Mouse (Mus musculus) natural killer cell, adult 2 months (primary cell): ENCODE results near the gene Bcl2l13.

ENCODE experiments used
- DNase-seq, 2 experiments: peaks; one replicate each; pipeline ENCODE4 v3.0.0; 2022; ENCODE audit warnings: low spot score in 2 of 2

Gene Bcl2l13

GRCm38 (mm10) chr6:120929421-120929820 lies 93.4 kb downstream of the Bcl2l13 start:
- no peak for DNase-seq

- no peak for DNase-seq
These were observed 94.7 kb downstream of the Bcl2l13 start for GRCm38 (mm10) chr6:120930450-120931306.

- DNase-seq: no peak
These were observed 96.6 kb downstream of the Bcl2l13 start for GRCm38 (mm10) chr6:120932597-120932996.

- DNase-seq: no peak
These were observed 97.7 kb downstream of the Bcl2l13 start for GRCm38 (mm10) chr6:120933670-120934069.

GRCm38 (mm10) chr6:120934176-120934575 lies 98.2 kb downstream of the Bcl2l13 start:
- no peak for DNase-seq

- DNase-seq: no peak
These were observed 101.1 kb downstream of the Bcl2l13 start for GRCm38 (mm10) chr6:120937104-120937617.

- no peak for DNase-seq
These were observed 102.1 kb downstream of the Bcl2l13 start for GRCm38 (mm10) chr6:120937999-120938608.

GRCm38 (mm10) chr6:120938763-120939450 lies 102.9 kb downstream of the Bcl2l13 start:
- no peak for DNase-seq

- DNase-seq: no peak
These were observed 103.8 kb downstream of the Bcl2l13 start for GRCm38 (mm10) chr6:120939783-120940182.

GRCm38 (mm10) chr6:120940446-120941083 lies 104.6 kb downstream of the Bcl2l13 start:
- no peak for DNase-seq

- DNase-seq: no peak
These were observed 105.1 kb downstream of the Bcl2l13 start for GRCm38 (mm10) chr6:120941084-120941481.

- no peak for DNase-seq
These were observed 105.6 kb downstream of the Bcl2l13 start for GRCm38 (mm10) chr6:120941575-120941974.
